21 mouse cellular contexts compared by ENCODE assay signal in the genomic region with DNA sequence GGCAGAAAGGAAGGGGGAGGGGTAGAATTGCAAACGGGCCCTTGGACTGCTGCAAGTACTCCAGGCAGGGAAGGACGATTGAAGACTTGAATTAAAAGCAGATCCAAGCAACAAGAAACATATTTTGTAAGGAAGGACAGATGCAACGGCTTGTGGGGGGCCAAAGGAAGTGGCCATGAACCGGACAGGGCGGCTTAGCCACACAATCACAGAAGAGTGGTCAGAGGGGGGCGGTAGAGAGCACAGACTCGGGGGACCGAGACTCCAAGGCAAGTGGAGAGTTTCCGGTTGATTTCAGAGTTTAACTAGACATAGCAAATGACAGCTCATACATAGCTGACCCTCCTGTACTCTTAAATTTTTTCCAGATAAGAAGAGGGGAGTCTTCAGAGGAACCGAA. TPM values are rescaled to one million over a fixed set of nuclear protein-coding genes. Genes with fewer than 3 reads are reported as not detected.
DNase-seq lines count a peak whose midpoint lies in the region; ATAC-seq and TF ChIP-seq lines count a peak whose summit lies in the region.
"Had no signal": no experiment of that assay in that cellular context is flagged by ENCODE, and none has a peak within 500 bp of the region (broad histone marks: within the 10 kb centered on the region; RNA-seq: fewer than 3 reads in every experiment).

No protein-coding gene starts in this region.

- peaks cover 7% of the 10 kb centered on the region for H3K9me3 ChIP-seq in forebrain, embryonic 10.5 days
- H3K9me3 ChIP-seq: forebrain, embryonic 13.5 days; heart, embryonic 15.5 days; hindbrain, embryonic 12.5 days; intestine, embryonic 15.5 days; liver, embryonic 15.5 days; midbrain, embryonic 13.5 days; stomach, embryonic 15.5 days had no signal

- peak; percentile 18 for DNase-seq in embryo, embryonic 10.5 days (ENCODE audit: low spot score)
- DNase-seq in embryo, embryonic 10 days (ENCODE audit: low spot score): no peak
- DNase-seq in lung, postnatal 10 days: peak; percentile 6
- DNase-seq in lung, adult 2 months: no peak
- no peak for DNase-seq in brain, embryonic 14.5 days (ENCODE audit: low read depth)
- peak; percentile 51 for DNase-seq in testis, postnatal 10 days (ENCODE audit: low spot score)
- no peak for DNase-seq in forebrain, embryonic 10.5 days (ENCODE audit: extremely low spot score, low spot score)
- DNase-seq: cerebellum, adult 9-11 months; heart, adult 18-20 months; lung, postnatal 36 days; right cerebral cortex, adult 18-20 months; spleen, adult 18-20 months had no signal

- no peak for ATAC-seq in erythroid progenitor cell, adult 5-6 weeks (replicated peaks; ENCODE audit: low FRiP score, poor library complexity, severe bottlenecking)
- ATAC-seq: forebrain, embryonic 13.5 days; intestine, embryonic 15.5 days; midbrain, embryonic 13.5 days had no signal

- H3K27me3 ChIP-seq in forebrain, embryonic 10.5 days (ENCODE audit: poor library complexity, severe bottlenecking): no peaks in the 10 kb centered on the region
- H3K27me3 ChIP-seq: forebrain, embryonic 13.5 days; heart, embryonic 15.5 days; hindbrain, embryonic 12.5 days; intestine, embryonic 15.5 days; liver, embryonic 15.5 days; midbrain, embryonic 13.5 days; stomach, embryonic 15.5 days had no signal

- no peaks in the 10 kb centered on the region for H3K4me1 ChIP-seq in lung, adult 2 months (ENCODE audit: control insufficient read depth, insufficient read depth, low read length)
- H3K4me1 ChIP-seq in forebrain, embryonic 10.5 days: no peaks in the 10 kb centered on the region
- H3K4me1 ChIP-seq: forebrain, embryonic 13.5 days; heart, embryonic 15.5 days; hindbrain, embryonic 12.5 days; intestine, embryonic 15.5 days; liver, embryonic 15.5 days; midbrain, embryonic 13.5 days; stomach, embryonic 15.5 days had no signal

- WGBS in lung, adult 2 months: 72% methylated on average over 10 of the region's 10 CpGs
- 64% methylated on average over 10 of the region's 10 CpGs for WGBS in forebrain, embryonic 10.5 days

- TF ChIP-seq POLR2A in lung, adult 2 months (IDR thresholded peaks at IDR 0.05; ENCODE audit: borderline replicate concordance, extremely low read depth, low read depth, low read length): no peak
- no peak for TF ChIP-seq POLR2A in brain, embryonic 14.5 days (IDR thresholded peaks at IDR 0.05; ENCODE audit: borderline replicate concordance, extremely low read depth, insufficient read depth, insufficient read length, poor library complexity, severe bottlenecking)

- TF ChIP-seq CTCF in lung, adult 2 months (IDR thresholded peaks at IDR 0.05; ENCODE audit: insufficient read depth, low read length): no peak
- TF ChIP-seq CTCF in brain, embryonic 14.5 days (IDR thresholded peaks at IDR 0.05; ENCODE audit: borderline replicate concordance, extremely low read depth, insufficient read depth, insufficient read length): peak; percentile 10; the same call in 1 of the 2 replicates

- no peak overlapping the region for H3K4me3 ChIP-seq in lung, adult 2 months (replicated peaks; ENCODE audit: extremely low read depth, low read depth, low read length)
- no peak overlapping the region for H3K4me3 ChIP-seq in forebrain, embryonic 10.5 days
- H3K4me3 ChIP-seq: forebrain, embryonic 13.5 days; heart, embryonic 15.5 days; hindbrain, embryonic 12.5 days; intestine, embryonic 15.5 days; liver, embryonic 15.5 days; midbrain, embryonic 13.5 days; stomach, embryonic 15.5 days had no signal

- no peak overlapping the region for H3K27ac ChIP-seq in forebrain, embryonic 10.5 days
- H3K27ac ChIP-seq: forebrain, embryonic 13.5 days; heart, embryonic 15.5 days; hindbrain, embryonic 12.5 days; intestine, embryonic 15.5 days; kidney, postnatal 0 days; liver, embryonic 15.5 days; midbrain, embryonic 13.5 days; stomach, embryonic 15.5 days had no signal

- no peaks in the 10 kb centered on the region for H3K36me3 ChIP-seq in forebrain, embryonic 10.5 days (replicated peaks)
- H3K36me3 ChIP-seq: heart, embryonic 15.5 days; hindbrain, embryonic 12.5 days; intestine, embryonic 15.5 days; liver, embryonic 15.5 days; midbrain, embryonic 13.5 days; stomach, embryonic 15.5 days had no signal

RNA-seq across cellular contexts. Expression of a gene that starts 30.7 kb away (rescaled TPM):
- 0.40 and 1.1 TPM in 2 replicates for polyA plus RNA-seq in lung, adult 2 months (2012; rRNA removed)
- polyA plus RNA-seq in brain, embryonic 14.5 days (2012; rRNA removed): 4.6 and 5.0 TPM in 2 replicates
- total RNA-seq in erythroid progenitor cell, adult 5-6 weeks (2015; ENCODE audit: low replicate concordance): not detected in 2 replicates
- total RNA-seq in erythroid progenitor cell, adult 5-6 weeks (2017; ENCODE audit: low replicate concordance): not detected in 2 replicates
- 5.0 and 5.4 TPM in 2 replicates for polyA plus RNA-seq in forebrain, embryonic 10.5 days (2016; fragmentation: Nextera tagmentation; extraction: Ambion mirVana)

RNA-seq across cellular contexts. Expression of a gene that starts 47.4 kb away (rescaled TPM):
- 1.7 and 2.2 TPM in 2 replicates for polyA plus RNA-seq in lung, adult 2 months (2012; rRNA removed)
- 4.9 and 5.2 TPM in 2 replicates for polyA plus RNA-seq in brain, embryonic 14.5 days (2012; rRNA removed)
- total RNA-seq in erythroid progenitor cell, adult 5-6 weeks (2015; ENCODE audit: low replicate concordance): 0.84 TPM in 1 of 2 replicates, not detected in the other
- 0.91 and 1.7 TPM in 2 replicates for total RNA-seq in erythroid progenitor cell, adult 5-6 weeks (2017; ENCODE audit: low replicate concordance)
- polyA plus RNA-seq in forebrain, embryonic 10.5 days (2016; fragmentation: Nextera tagmentation; extraction: Ambion mirVana): 11.1 and 11.4 TPM in 2 replicates

RNA-seq across cellular contexts. Expression of a gene that starts 47.5 kb away (rescaled TPM):
- polyA plus RNA-seq in lung, adult 2 months (2012; rRNA removed): 7.8 and 9.8 TPM in 2 replicates
- 0.78 and 1.5 TPM in 2 replicates for polyA plus RNA-seq in brain, embryonic 14.5 days (2012; rRNA removed)
- 5.4 and 8.6 TPM in 2 replicates for total RNA-seq in erythroid progenitor cell, adult 5-6 weeks (2015; ENCODE audit: low replicate concordance)
- 4.2 and 6.3 TPM in 2 replicates for total RNA-seq in erythroid progenitor cell, adult 5-6 weeks (2017; ENCODE audit: low replicate concordance)
- polyA plus RNA-seq in forebrain, embryonic 10.5 days (2016; fragmentation: Nextera tagmentation; extraction: Ambion mirVana): 3.5 and 3.6 TPM in 2 replicates

Comparison
In these comparisons a context has a peak if more than half of its experiments do, and no peak if none do; other contexts are left out.
1. DNase-seq: peak in embryo, embryonic 10.5 days (single experiment), lung, postnatal 10 days (single experiment) and testis, postnatal 10 days (single experiment); none in embryo, embryonic 10 days (single experiment), lung, adult 2 months (single experiment), brain, embryonic 14.5 days (single experiment) and forebrain, embryonic 10.5 days (single experiment).